Mouse (Mus musculus): ENCODE measurements around the gene Trim38.
A peak's percentile ranks its signal among the peaks of the same experiment; 100 is the strongest.

Gene Trim38

GRCm38 (mm10) chr13:23760972-23761864 is 8.5 kb upstream of the Trim38 start, which contains the start of gene Hist1h4a:
Hist1h4a (minus strand) TSS chr13:23761230.
- peak; percentile 69 for ATAC-seq (ENCODE audit: insufficient number of reproducible peaks, low FRiP score, low TSS enrichment)

- peak; percentile 83 for ATAC-seq (ENCODE audit: insufficient number of reproducible peaks, low FRiP score, low TSS enrichment)
These were observed 7.6 kb upstream of the Trim38 start, which contains the start of gene Hist1h3a for GRCm38 (mm10) chr13:23761871-23762821. Hist1h3a (minus strand) TSS chr13:23762386.

GRCm38 (mm10) chr13:23763242-23763585 is 6.5 kb upstream of the Trim38 start:
- ATAC-seq (ENCODE audit: insufficient number of reproducible peaks, low FRiP score, low TSS enrichment): no peak

- ATAC-seq (ENCODE audit: insufficient number of reproducible peaks, low FRiP score, low TSS enrichment): peak; percentile 71
These were observed 6.0 kb upstream of the Trim38 start, which contains the start of gene Hist1h1a for GRCm38 (mm10) chr13:23763586-23764323. Hist1h1a (plus strand) TSS chr13:23763666.

GRCm38 (mm10) chr13:23764324-23765171 is 5.2 kb upstream of the Trim38 start:
- ATAC-seq (ENCODE audit: insufficient number of reproducible peaks, low FRiP score, low TSS enrichment): no peak

GRCm38 (mm10) chr13:23765172-23765513 is 4.6 kb upstream of the Trim38 start:
- ATAC-seq (ENCODE audit: insufficient number of reproducible peaks, low FRiP score, low TSS enrichment): no peak

GRCm38 (mm10) chr13:23766772-23767171 is 2.9 kb upstream of the Trim38 start:
- ATAC-seq (ENCODE audit: insufficient number of reproducible peaks, low FRiP score, low TSS enrichment): no peak

- ATAC-seq (ENCODE audit: insufficient number of reproducible peaks, low FRiP score, low TSS enrichment): no peak
These were observed 797 bp upstream of the Trim38 start for GRCm38 (mm10) chr13:23768834-23769397.

GRCm38 (mm10) chr13:23772561-23773313 is 3.0 kb downstream of the Trim38 start:
- ATAC-seq (ENCODE audit: insufficient number of reproducible peaks, low FRiP score, low TSS enrichment): no peak

GRCm38 (mm10) chr13:23778339-23778738 is 8.6 kb downstream of the Trim38 start:
- no peak for ATAC-seq (ENCODE audit: insufficient number of reproducible peaks, low FRiP score, low TSS enrichment)

GRCm38 (mm10) chr13:23779025-23779424 is 9.3 kb downstream of the Trim38 start:
- ATAC-seq (ENCODE audit: insufficient number of reproducible peaks, low FRiP score, low TSS enrichment): no peak

- ATAC-seq (ENCODE audit: insufficient number of reproducible peaks, low FRiP score, low TSS enrichment): no peak
These were observed 22.8 kb downstream of the Trim38 start for GRCm38 (mm10) chr13:23792520-23792919.

GRCm38 (mm10) chr13:23799405-23799804 is 29.7 kb downstream of the Trim38 start:
- ATAC-seq (ENCODE audit: insufficient number of reproducible peaks, low FRiP score, low TSS enrichment): no peak

GRCm38 (mm10) chr13:23804532-23804931 is 34.8 kb downstream of the Trim38 start:
- no peak for ATAC-seq (ENCODE audit: insufficient number of reproducible peaks, low FRiP score, low TSS enrichment)

- no peak for ATAC-seq (ENCODE audit: insufficient number of reproducible peaks, low FRiP score, low TSS enrichment)
These were observed 36.8 kb downstream of the Trim38 start, which contains the start of gene Slc17a2 for GRCm38 (mm10) chr13:23806422-23807052. Slc17a2 (plus strand) TSS chr13:23806993.

- no peak for ATAC-seq (ENCODE audit: insufficient number of reproducible peaks, low FRiP score, low TSS enrichment)
These were observed 46.4 kb downstream of the Trim38 start for GRCm38 (mm10) chr13:23816148-23816547.

GRCm38 (mm10) chr13:23820179-23820940 is 50.6 kb downstream of the Trim38 start:
- ATAC-seq (ENCODE audit: insufficient number of reproducible peaks, low FRiP score, low TSS enrichment): no peak

Data from cerebellum, adult (tissue).